Mouse (Mus musculus) heart, postnatal 14 days (tissue): Measurements from ENCODE around the gene Pex13. TPM values are rescaled to one million over a fixed set of nuclear protein-coding genes. Genes with fewer than 3 reads are reported as not detected.
"Not testable (repeated sequence)": the region's sequence is repeated elsewhere in the genome, so short reads cannot be mapped to it uniquely, and the experiment has no call there.

Source experiments
- DNase-seq, 2 experiments: peaks; one replicate each; pipeline ENCODE4 v3.0.0; 2021 to 2022
- intact Hi-C: fragments of 180-260 bp; cut with DNase I; formaldehyde crosslinking; loops from one replicate; pipeline ENCODE4 v1.15.1; 2025
- total RNA-seq, 2 experiments: library from RNA; stranded (reverse); gene quantifications; 2 replicates each; pipeline ENCODE4 v1.2.3; 2021

Pex13 gene
- total RNA-seq, 2 experiments from 2014 or later: 22.0 to 26.9 TPM

DNA sequence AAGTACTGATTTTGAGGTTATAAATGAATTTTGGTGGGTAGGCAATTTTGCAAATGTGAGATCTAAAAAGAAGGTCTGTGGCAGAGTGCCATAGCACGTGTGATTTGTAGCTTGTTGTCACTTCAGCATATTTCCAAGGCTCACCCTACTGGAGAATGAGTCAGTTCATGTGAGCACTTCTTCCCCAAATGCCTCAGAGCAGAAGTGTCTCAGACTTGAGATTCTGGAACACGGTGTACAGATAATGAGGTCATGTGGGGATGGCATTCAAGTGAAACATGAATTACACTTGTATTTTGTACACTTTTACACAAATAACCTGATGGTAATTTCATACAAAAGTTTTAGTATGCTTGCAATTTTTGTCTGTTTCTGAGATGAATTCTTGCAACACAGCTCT, 8.0 kb downstream of the Pex13 start:
- intact Hi-C loops: no loop called here
- DNase-seq: no peak

DNA sequence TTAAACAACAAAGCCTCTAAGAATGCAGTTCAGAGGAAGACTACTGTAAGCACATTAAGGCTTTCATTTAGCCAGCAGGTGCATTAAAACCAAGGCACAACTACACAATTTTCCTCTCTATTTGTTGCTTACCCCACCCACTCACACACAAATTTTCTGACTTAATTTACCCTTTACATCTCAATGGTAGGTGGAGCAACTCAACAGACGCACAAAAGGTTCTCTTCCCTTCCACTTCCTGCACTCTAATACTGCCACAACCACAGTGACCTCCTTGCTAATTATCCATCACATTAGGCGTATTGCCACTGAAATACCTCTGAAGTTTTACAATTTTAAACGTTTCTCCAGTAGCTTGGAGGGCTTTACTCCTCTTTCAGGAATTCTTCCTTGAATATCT, 12.1 kb downstream of the Pex13 start:
- intact Hi-C loops: no loop called here
- no peak for DNase-seq

DNA sequence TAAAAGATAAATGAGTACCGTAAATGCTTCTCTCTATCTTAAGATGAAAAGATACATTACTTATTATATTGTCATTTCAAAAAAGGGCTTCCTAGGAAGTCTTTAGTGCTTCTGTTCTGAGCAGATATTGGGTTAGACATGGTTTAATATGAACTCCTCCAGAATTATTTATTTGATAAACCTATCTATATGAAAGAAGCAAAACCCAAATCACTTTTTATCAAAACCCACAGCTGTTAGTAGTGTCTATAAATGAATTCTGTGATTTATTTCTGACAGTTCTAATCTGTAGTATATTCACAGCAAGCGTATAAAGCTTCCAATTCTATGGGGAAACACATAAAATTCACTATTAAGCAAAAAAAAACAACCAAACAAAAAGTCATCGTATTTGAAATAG, 17.9 kb downstream of the Pex13 start:
- intact Hi-C loops: no loop called here

DNA sequence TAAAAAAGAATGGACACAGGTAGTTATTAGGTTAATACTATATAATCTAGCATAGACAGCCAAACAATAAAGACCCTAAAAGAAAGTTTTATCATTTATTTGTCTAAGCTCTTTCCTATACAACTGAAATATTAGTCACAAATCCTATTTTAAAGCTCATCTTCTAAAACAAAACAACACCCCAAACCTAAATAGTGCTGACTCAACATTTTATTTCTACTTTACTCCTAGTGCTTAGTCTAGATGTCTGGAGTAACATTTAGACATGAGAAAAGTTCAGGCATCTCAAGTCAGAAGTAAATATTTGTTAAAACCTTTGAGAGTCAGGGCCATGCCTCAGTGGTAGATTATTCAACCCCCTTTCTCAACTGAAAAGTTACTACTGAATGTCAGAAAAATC, 18.3 kb downstream of the Pex13 start:
- intact Hi-C loops: no loop called here
- DNase-seq: no peak

More for the DNA sequence above, 17.9 kb downstream of the Pex13 start:
- DNase-seq: no peak

DNA sequence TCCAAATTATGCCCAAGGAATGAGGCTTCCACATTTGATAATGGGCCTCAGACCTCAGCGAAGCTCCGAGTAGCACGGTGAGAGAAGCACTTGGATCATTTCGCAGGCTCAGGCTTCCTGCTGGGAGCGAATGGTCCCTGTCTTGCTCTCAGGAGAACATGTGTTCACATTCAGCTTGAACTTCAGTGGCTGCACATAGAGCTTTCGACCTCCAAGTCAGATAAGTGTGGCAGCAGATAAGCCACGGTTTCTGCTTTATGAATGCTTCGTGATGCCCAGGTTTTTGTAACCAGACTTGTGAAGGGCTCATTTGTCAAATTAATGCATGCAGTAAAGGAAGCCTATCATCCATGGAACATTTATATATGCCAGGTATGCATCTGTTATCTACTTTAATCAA, 31.2 kb downstream of the Pex13 start:
- intact Hi-C loops: no loop called here
- DNase-seq: no peak

DNA sequence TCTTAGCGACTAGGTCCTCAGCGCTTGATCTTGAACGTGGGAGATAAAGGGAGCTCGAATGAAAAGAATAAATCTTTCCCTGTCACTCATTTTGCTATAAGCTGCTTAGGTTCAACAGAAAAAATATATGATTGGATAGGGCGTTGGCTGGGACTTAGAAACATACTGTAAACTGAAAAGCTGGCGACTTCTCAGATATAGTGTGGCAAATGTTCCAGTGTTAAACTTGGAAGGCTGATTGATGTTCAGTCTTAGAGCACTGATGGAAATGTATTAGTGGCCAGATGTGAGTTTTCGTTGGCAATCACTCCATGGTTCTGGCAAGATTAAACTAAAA, 31.9 kb downstream of the Pex13 start:
- intact Hi-C loops: loop anchor here (2.0 kb wide), 1 partner anchor 31 kb away; the partner anchor contains the start of genes Pex13 and Pus10
- no peak for DNase-seq

DNA sequence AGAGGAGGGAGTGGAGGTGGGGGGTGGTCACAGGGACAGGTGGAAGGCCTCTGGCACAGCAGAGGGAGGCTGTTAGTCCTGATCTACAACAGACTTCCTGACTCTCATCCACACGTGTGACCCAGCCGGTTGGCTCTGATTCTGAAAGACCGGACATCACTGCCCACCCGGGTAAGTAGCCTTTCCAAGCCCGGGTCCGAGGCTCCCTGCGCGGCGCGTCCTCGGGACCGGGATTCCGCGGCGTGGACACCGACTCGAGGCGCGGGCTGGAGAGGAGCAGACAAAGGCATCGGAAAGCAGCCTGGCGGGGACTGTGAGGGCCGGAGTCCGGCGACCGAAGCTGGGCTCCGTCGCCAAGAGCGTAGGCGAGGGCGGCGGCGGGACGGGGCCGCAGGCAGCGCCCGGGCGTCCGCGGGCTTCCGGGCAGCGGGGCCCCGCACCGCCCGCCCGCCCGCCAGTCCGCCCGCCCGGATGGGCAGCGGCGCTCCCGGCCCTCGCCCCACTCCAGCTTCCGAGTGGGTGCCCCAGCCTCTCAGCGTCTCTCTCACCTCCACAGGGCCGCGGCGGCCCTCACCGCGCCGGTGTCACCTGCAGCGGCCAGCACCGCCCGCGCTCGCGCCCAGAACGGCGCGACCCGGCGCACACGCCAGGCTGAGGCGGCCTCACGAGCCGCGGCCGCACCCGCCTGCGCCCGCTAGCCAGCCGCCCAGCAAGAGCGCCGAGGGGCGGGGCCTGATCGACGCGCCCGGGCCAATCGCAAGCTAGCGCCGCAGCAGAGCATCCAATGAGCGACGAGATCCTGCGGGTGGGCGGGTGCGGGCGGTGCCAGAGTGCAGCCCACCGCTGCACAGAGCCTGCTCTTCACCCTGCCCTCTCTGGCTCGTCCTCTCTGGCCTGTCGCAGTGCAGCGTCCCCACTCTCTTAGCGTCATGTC, 32.5 kb downstream of the Pex13 start, which contains the start of gene 0610010F05Rik:
Gene 0610010F05Rik (minus strand): TSS at position 695 of the 934 bp plus-strand sequence.
- DNase-seq: peak; percentile 87 to 90
- intact Hi-C loops: loop anchor here (2.0 kb wide), 1 partner anchor 32 kb away; the partner anchor contains the start of genes Pex13 and Pus10

DNA sequence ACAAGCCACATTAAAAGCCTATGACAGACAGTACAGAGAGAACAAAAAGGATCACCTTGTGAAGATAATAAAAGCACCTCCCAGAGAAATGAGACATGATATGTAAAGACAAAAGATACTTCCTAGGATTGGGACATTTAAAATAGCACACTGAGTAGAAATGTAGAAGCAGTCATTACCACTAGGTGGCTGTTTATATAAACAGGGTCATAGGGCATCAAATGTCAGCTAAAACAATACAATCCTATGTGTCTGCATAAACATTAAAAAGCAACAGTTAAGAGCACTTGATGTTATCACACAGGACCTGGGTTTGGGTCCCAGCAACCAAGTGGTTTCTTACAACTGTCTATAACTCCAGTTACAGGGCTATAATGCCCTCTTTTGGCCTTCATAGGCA, 35.1 kb downstream of the Pex13 start:
- intact Hi-C loops: no loop called here
- no peak for DNase-seq

DNA sequence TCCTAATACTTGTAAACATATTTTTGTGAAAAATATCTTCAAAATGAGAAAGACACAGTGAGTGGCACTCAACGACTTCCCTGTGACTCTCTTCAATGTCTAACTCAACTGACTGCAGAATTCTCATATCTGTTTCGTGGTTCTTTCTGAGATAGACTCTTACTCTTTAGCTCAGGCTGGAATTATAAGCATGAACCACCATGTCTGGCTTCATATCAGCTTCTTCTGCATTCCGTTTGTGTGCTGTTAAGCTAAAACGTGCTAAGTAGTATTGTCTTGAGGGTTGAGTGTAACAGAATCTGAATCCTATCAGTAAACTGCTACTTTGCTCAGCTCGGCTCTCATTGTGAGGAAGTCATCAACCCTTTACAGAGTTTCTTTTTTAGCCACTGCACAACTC, 46.8 kb downstream of the Pex13 start:
- no peak for DNase-seq
- intact Hi-C loops: no loop called here

DNA sequence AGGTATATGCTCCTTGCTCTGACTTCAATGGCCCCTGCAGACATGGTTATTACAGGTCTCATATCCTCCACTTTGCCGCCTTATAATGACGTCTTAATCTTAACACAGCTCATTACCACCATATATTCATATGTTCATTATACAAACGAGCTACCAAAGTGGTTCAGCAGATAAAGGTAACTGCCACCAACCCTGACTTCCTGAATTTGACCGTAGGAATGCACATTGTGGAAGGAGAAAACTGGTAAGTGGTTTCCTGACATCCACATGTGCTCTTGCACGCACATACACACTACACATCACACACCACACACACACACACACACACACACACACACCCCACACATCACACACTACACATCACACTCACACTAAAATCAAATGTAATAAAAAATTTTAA, 51.2 kb downstream of the Pex13 start:
- no peak for DNase-seq
- intact Hi-C loops: no loop called here

DNA sequence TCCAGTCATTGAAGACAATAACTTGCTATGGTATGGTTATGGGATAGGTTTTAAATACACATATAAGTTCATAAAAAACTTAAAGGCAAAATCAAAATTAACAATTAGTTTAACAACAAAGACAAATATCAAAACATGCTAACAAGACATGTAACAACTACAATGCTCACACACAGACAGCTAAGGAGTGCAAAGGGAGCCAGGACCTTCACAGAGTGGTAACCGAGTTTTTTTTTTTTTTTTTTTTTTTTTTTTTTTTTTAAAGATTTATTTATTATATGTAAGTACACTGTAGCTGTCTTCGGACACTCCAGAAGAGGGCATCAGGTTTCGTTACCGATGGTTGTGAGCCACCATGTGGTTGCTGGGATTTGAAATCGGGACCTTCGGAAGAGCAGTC, 58.5 kb downstream of the Pex13 start:
- DNase-seq, intact Hi-C loops: not testable (repeated sequence)

Other genes starting within 250 kb of the Pex13 start
- gene Ahsa2, start 167.9 kb downstream of the Pex13 start, total RNA-seq: 10 to 100 TPM; 43.8 to 54.1 TPM
- not detected for gene 1700093K21Rik, start 144.8 kb downstream of the Pex13 start, total RNA-seq
- gene 0610010F05Rik, start 32.3 kb downstream of the Pex13 start, total RNA-seq: 10 to 100 TPM; 10.7 to 10.8 TPM
- 10 to 100 TPM in 1 of 2 experiments, 1 to 10 TPM in 1; 9.8 to 11.2 TPM for gene Pus10, start 285 bp downstream of the Pex13 start, total RNA-seq
- gene Rel, start 105.0 kb upstream of the Pex13 start, total RNA-seq: 1 to 10 TPM; 8.1 to 8.5 TPM
- 1 to 10 TPM; 8.1 to 8.2 TPM for gene Papolg, start 229.3 kb upstream of the Pex13 start, total RNA-seq